Comparison of ENCODE assay signal across 10 mouse cellular contexts in genomic region chr3:93360045-93360444, GRCm38 (mm10). TPM values are rescaled to one million over a fixed set of nuclear protein-coding genes. Genes with fewer than 3 reads are reported as not detected.
DNase-seq lines count a peak whose midpoint lies in the region; ATAC-seq and TF ChIP-seq lines count a peak whose summit lies in the region.
"Had no signal": no experiment of that assay in that cellular context is flagged by ENCODE, and none has a peak within 500 bp of the region (broad histone marks: within the 10 kb centered on the region; RNA-seq: fewer than 3 reads in every experiment).

No protein-coding gene starts in this region.

- no peak for TF ChIP-seq POLR2A in cerebellum, adult 2 months (IDR thresholded peaks at IDR 0.05; ENCODE audit: borderline replicate concordance, insufficient read depth, low read length)
- no peak for TF ChIP-seq POLR2A in testis, adult 2 months (IDR thresholded peaks at IDR 0.05; ENCODE audit: control insufficient read depth, low read depth, low read length)

- 13% methylated on average over 7 of the region's 7 CpGs for WGBS in cerebellum, adult 2 months

- no peaks in the 10 kb centered on the region for H3K27me3 ChIP-seq in cerebellum, adult 2 months (ENCODE audit: control insufficient read depth, insufficient read depth, low read length)
- H3K27me3 ChIP-seq in testis, adult 2 months (ENCODE audit: control insufficient read depth, insufficient read depth, low read length) = no peaks in the 10 kb centered on the region

- intact Hi-C loops in gastrocnemius, postnatal 14 days (cut with DNase I; ENCODE audit: low total_unique reads) = loop anchor here (5.0 kb wide), 1 partner anchor 47 kb away; no protein-coding TSS in a partner anchor

- DNase-seq in cerebellum, adult 2 months = peak; percentile 2 to 21
- no peak for DNase-seq in cerebellum, adult 9-10 months
- peak; percentile 12 for DNase-seq in CD4-positive helper T cell, adult 2 months (ENCODE audit: low read depth, low spot score)
- DNase-seq in c-Kit-positive CD71-positive TER-119-positive erythroid progenitor cells, embryonic 14.5 days (ENCODE audit: low spot score) = peak; percentile 4
- peak; percentile 52 for DNase-seq in gastrocnemius, postnatal 14 days
- DNase-seq in layer of hippocampus, postnatal 25 days (ENCODE audit: extremely low spot score in 1 of 2, low spot score in 1 of 2) = peak; percentile 61 to 81

- no peaks in the 10 kb centered on the region for H3K4me1 ChIP-seq in cerebellum, adult 2 months (ENCODE audit: control insufficient read depth, insufficient read depth, low read length)
- H3K4me1 ChIP-seq in testis, adult 2 months (ENCODE audit: control insufficient read depth, insufficient read depth, low read length) = peaks cover 2% of the 10 kb centered on the region
- H3K4me1 ChIP-seq: limb, embryonic 13.5 days had no signal

- peak; percentile 40 for TF ChIP-seq CTCF in cerebellum, adult 2 months (IDR thresholded peaks at IDR 0.05; ENCODE audit: borderline replicate concordance, insufficient read depth, low read depth, low read length)
- peak; percentile 82 for TF ChIP-seq CTCF in testis, adult 2 months (IDR thresholded peaks at IDR 0.05; ENCODE audit: control insufficient read depth, insufficient read depth, insufficient replicate concordance, low read depth, low read length)

- peak; percentile 80 for ATAC-seq in megakaryocyte progenitor cell, adult 5-6 weeks (replicated peaks; ENCODE audit: poor library complexity)

- no peaks in the 10 kb centered on the region for H3K36me3 ChIP-seq in testis, adult 2 months (ENCODE audit: control insufficient read depth, insufficient read depth, low read length)
- H3K36me3 ChIP-seq: G1E; limb, embryonic 13.5 days had no signal

- H3K27ac ChIP-seq in cerebellum, adult 2 months (ENCODE audit: insufficient read depth, low read length) = no peak overlapping the region
- H3K27ac ChIP-seq in testis, adult 2 months (ENCODE audit: control insufficient read depth, insufficient read depth, low read depth, low read length) = no peak overlapping the region
- H3K27ac ChIP-seq: limb, embryonic 13.5 days had no signal

- no peak overlapping the region for H3K4me3 ChIP-seq in cerebellum, adult 2 months (replicated peaks; ENCODE audit: insufficient read depth, low read depth, low read length)
- H3K4me3 ChIP-seq in testis, adult 2 months (ENCODE audit: control insufficient read depth, low read depth, low read length) = peak overlapping the region; percentile 55
- H3K4me3 ChIP-seq: limb, embryonic 13.5 days had no signal

RNA-seq across cellular contexts. Expression of gene Rptn, which starts 33.5 kb away (rescaled TPM):
- polyA plus RNA-seq in cerebellum, adult 2 months (2012; rRNA removed) = not detected in 2 replicates
- not detected for total RNA-seq in gastrocnemius, postnatal 14 days (2021)
- not detected for total RNA-seq in layer of hippocampus, postnatal 25 days (2021)
- total RNA-seq in megakaryocyte progenitor cell, adult 5-6 weeks (2015) = not detected in 2 replicates
- not detected in 2 replicates for total RNA-seq in megakaryocyte progenitor cell, adult 5-6 weeks (2017)
- polyA plus RNA-seq in testis, adult 2 months (2012; rRNA removed) = not detected in 2 replicates
- polyA plus RNA-seq: G1E; limb, embryonic 13.5 days had no signal

RNA-seq across cellular contexts. Expression of gene Hrnr, which starts 40.5 kb away (rescaled TPM):
- not detected in 2 replicates for polyA plus RNA-seq in cerebellum, adult 2 months (2012; rRNA removed)
- total RNA-seq in gastrocnemius, postnatal 14 days (2021) = not detected
- total RNA-seq in layer of hippocampus, postnatal 25 days (2021) = not detected
- total RNA-seq in megakaryocyte progenitor cell, adult 5-6 weeks (2015) = not detected in 2 replicates
- not detected in 2 replicates for total RNA-seq in megakaryocyte progenitor cell, adult 5-6 weeks (2017)
- polyA plus RNA-seq in testis, adult 2 months (2012; rRNA removed) = not detected in 2 replicates
- polyA plus RNA-seq: G1E had no signal
